Mouse (Mus musculus): ENCODE data around the gene Cdc6. TPM values are rescaled to one million over a fixed set of nuclear protein-coding genes. Genes with fewer than 3 reads are reported as not detected.

Gene Cdc6
- total and polyA plus RNA-seq, 3 experiments = 4.1 to 63.4 (median 60.7) TPM

- peaks cover 98% of the 10 kb centered on the region for H3K4me1 ChIP-seq (ENCODE audit: insufficient read depth, low read depth, low read length)
- H3K36me3 ChIP-seq (replicated peaks) = peaks cover 49% of the 10 kb centered on the region
- ATAC-seq (ENCODE audit: extremely low read depth, insufficient number of reproducible peaks, low FRiP score, poor library complexity, severe bottlenecking) (no peak), DNase-seq (ENCODE audit: low spot score) (no peak)
- H3K9me3 ChIP-seq (replicated peaks) = no peaks in the 10 kb centered on the region
- no peak for TF ChIP-seq GATA2 (IDR thresholded peaks at IDR 0.05; ENCODE audit: borderline replicate concordance, low read depth, low read length)
- no peak for TF ChIP-seq POLR2AphosphoS5 (IDR thresholded peaks at IDR 0.05; ENCODE audit: insufficient replicate concordance, low read depth, low read length)
- no peak for TF ChIP-seq GATA1 (IDR thresholded peaks at IDR 0.05; ENCODE audit: borderline replicate concordance, low read length)
- TF ChIP-seq TAL1 (conservative IDR thresholded peaks at IDR 0.05; ENCODE audit: low read depth, low read length) = no peak
- TF ChIP-seq CTCF (IDR thresholded peaks at IDR 0.05; ENCODE audit: low read depth, low read length) = no peak
- peak overlapping the region; percentile 54; the same call in 1 of the 2 replicates for H3K4me3 ChIP-seq (ENCODE audit: low read depth, low read length)
- H3K27me3 ChIP-seq (ENCODE audit: insufficient read depth, low read length) = no peaks in the 10 kb centered on the region
Measured at GRCm38 (mm10) chr11:98944897-98945604, 37.5 kb downstream of the Cdc6 start.

GRCm38 (mm10) chr11:98945605-98945977 is 38.0 kb downstream of the Cdc6 start:
- Histone ChIP-seq H3K27me3 (ENCODE audit: insufficient read depth, low read length) (no peaks in the 10 kb centered on the region), H3K36me3 (replicated peaks) (peaks cover 50% of the 10 kb centered on the region), H3K9me3 (replicated peaks) (no peaks in the 10 kb centered on the region), H3K4me1 (ENCODE audit: insufficient read depth, low read depth, low read length) (peaks cover 98% of the 10 kb centered on the region), H3K4me3 (ENCODE audit: low read depth, low read length) (peak overlapping the region; percentile 30; the same call in 1 of the 2 replicates)
- DNase-seq (ENCODE audit: low spot score) = no peak
- no peak for ATAC-seq (ENCODE audit: extremely low read depth, insufficient number of reproducible peaks, low FRiP score, poor library complexity, severe bottlenecking)
- no peak for TF ChIP-seq TAL1 (conservative IDR thresholded peaks at IDR 0.05; ENCODE audit: low read depth, low read length)
- no peak for TF ChIP-seq GATA1 (IDR thresholded peaks at IDR 0.05; ENCODE audit: borderline replicate concordance, low read length)
- TF ChIP-seq CTCF (IDR thresholded peaks at IDR 0.05; ENCODE audit: low read depth, low read length) = no peak
- TF ChIP-seq GATA2 (IDR thresholded peaks at IDR 0.05; ENCODE audit: borderline replicate concordance, low read depth, low read length) = no peak
- no peak for TF ChIP-seq POLR2AphosphoS5 (IDR thresholded peaks at IDR 0.05; ENCODE audit: insufficient replicate concordance, low read depth, low read length)

- peaks cover 97% of the 10 kb centered on the region for H3K4me1 ChIP-seq (ENCODE audit: insufficient read depth, low read depth, low read length)
- peak overlapping the region; percentile 43; the same call in 1 of the 2 replicates for H3K4me3 ChIP-seq (ENCODE audit: low read depth, low read length)
- DNase-seq (ENCODE audit: low spot score) (peak; percentile 70), ATAC-seq (ENCODE audit: extremely low read depth, insufficient number of reproducible peaks, low FRiP score, poor library complexity, severe bottlenecking) (peak; percentile 66)
- peaks cover 65% of the 10 kb centered on the region for H3K36me3 ChIP-seq (replicated peaks)
- H3K27me3 ChIP-seq (ENCODE audit: insufficient read depth, low read length) = no peaks in the 10 kb centered on the region
- H3K9me3 ChIP-seq (replicated peaks) = no peaks in the 10 kb centered on the region
- TF ChIP-seq GATA2 (IDR thresholded peaks at IDR 0.05; ENCODE audit: borderline replicate concordance, low read depth, low read length) = no peak
- TF ChIP-seq GATA1 (IDR thresholded peaks at IDR 0.05; ENCODE audit: borderline replicate concordance, low read length) = no peak
- no peak for TF ChIP-seq POLR2AphosphoS5 (IDR thresholded peaks at IDR 0.05; ENCODE audit: insufficient replicate concordance, low read depth, low read length)
- peak; percentile 22; the same call in 1 of the 2 replicates for TF ChIP-seq TAL1 (conservative IDR thresholded peaks at IDR 0.05; ENCODE audit: low read depth, low read length)
- no peak for TF ChIP-seq CTCF (IDR thresholded peaks at IDR 0.05; ENCODE audit: low read depth, low read length)
Measured at GRCm38 (mm10) chr11:98947969-98948569, 40.5 kb downstream of the Cdc6 start.

GRCm38 (mm10) chr11:98949242-98949957 is 41.8 kb downstream of the Cdc6 start:
- peaks cover 65% of the 10 kb centered on the region for H3K36me3 ChIP-seq (replicated peaks)
- H3K9me3 ChIP-seq (replicated peaks) = no peaks in the 10 kb centered on the region
- ATAC-seq (ENCODE audit: extremely low read depth, insufficient number of reproducible peaks, low FRiP score, poor library complexity, severe bottlenecking) = no peak
- peak overlapping the region; percentile 66; the same call in 1 of the 2 replicates for H3K4me3 ChIP-seq (ENCODE audit: low read depth, low read length)
- TF ChIP-seq CTCF (IDR thresholded peaks at IDR 0.05; ENCODE audit: low read depth, low read length) (no peak), TAL1 (conservative IDR thresholded peaks at IDR 0.05; ENCODE audit: low read depth, low read length) (no peak), GATA2 (IDR thresholded peaks at IDR 0.05; ENCODE audit: borderline replicate concordance, low read depth, low read length) (no peak), POLR2AphosphoS5 (IDR thresholded peaks at IDR 0.05; ENCODE audit: insufficient replicate concordance, low read depth, low read length) (no peak), GATA1 (IDR thresholded peaks at IDR 0.05; ENCODE audit: borderline replicate concordance, low read length) (no peak)
- peak; percentile 49 for DNase-seq (ENCODE audit: low spot score)
- H3K27me3 ChIP-seq (ENCODE audit: insufficient read depth, low read length) = no peaks in the 10 kb centered on the region
- H3K4me1 ChIP-seq (ENCODE audit: insufficient read depth, low read depth, low read length) = peaks cover 97% of the 10 kb centered on the region

GRCm38 (mm10) chr11:98949958-98950460 is 42.4 kb downstream of the Cdc6 start:
- no peaks in the 10 kb centered on the region for H3K27me3 ChIP-seq (ENCODE audit: insufficient read depth, low read length)
- ATAC-seq (ENCODE audit: extremely low read depth, insufficient number of reproducible peaks, low FRiP score, poor library complexity, severe bottlenecking) = no peak
- H3K9me3 ChIP-seq (replicated peaks) = no peaks in the 10 kb centered on the region
- H3K36me3 ChIP-seq (replicated peaks) = peaks cover 64% of the 10 kb centered on the region
- peaks cover 97% of the 10 kb centered on the region for H3K4me1 ChIP-seq (ENCODE audit: insufficient read depth, low read depth, low read length)
- TF ChIP-seq CTCF (IDR thresholded peaks at IDR 0.05; ENCODE audit: low read depth, low read length) (no peak), POLR2AphosphoS5 (IDR thresholded peaks at IDR 0.05; ENCODE audit: insufficient replicate concordance, low read depth, low read length) (no peak), GATA2 (IDR thresholded peaks at IDR 0.05; ENCODE audit: borderline replicate concordance, low read depth, low read length) (no peak), TAL1 (conservative IDR thresholded peaks at IDR 0.05; ENCODE audit: low read depth, low read length) (no peak), GATA1 (IDR thresholded peaks at IDR 0.05; ENCODE audit: borderline replicate concordance, low read length) (no peak)
- H3K4me3 ChIP-seq (ENCODE audit: low read depth, low read length) = peak overlapping the region; percentile 66; the same call in 1 of the 2 replicates
- no peak for DNase-seq (ENCODE audit: low spot score)
